Mouse (Mus musculus): Measurements from ENCODE around the gene Sec31b. TPM values are rescaled to one million over a fixed set of nuclear protein-coding genes. Genes with fewer than 3 reads are reported as not detected.

Gene Sec31b
- polyA plus RNA-seq, 2 experiments: 0.34 to 1.6 TPM

GRCm38 (mm10) chr19:44517996-44518768, 27.5 kb downstream of the Sec31b start:
- Histone ChIP-seq H3K36me3 (ENCODE audit: control insufficient read depth, insufficient read depth, low read length) (no peaks in the 10 kb centered on the region), H3K9me3 (ENCODE audit: control insufficient read depth, low read length) (no peaks in the 10 kb centered on the region), H3K4me1 (ENCODE audit: control insufficient read depth, insufficient read depth, low read length) (no peaks in the 10 kb centered on the region), H3K4me3 (replicated peaks; ENCODE audit: low read length) (no peak overlapping the region), H3K27ac (replicated peaks; ENCODE audit: low read depth, low read length) (no peak overlapping the region), H3K27me3 (ENCODE audit: control insufficient read depth, insufficient read depth, low read length) (peaks cover 28% of the 10 kb centered on the region), H3K9ac (ENCODE audit: low read depth, low read length, severe bottlenecking) (no peak overlapping the region), H3K4me2 (replicated peaks; ENCODE audit: low read depth, low read length, severe bottlenecking) (no peak overlapping the region)
- ATAC-seq (ENCODE audit: low FRiP score, low read depth) (no peak), DNase-seq (ENCODE audit: low spot score) (no peak)
- TF ChIP-seq POLR2A (IDR thresholded peaks at IDR 0.05; ENCODE audit: borderline replicate concordance, extremely low read depth, insufficient read depth, insufficient read length): no peak
- WGBS: 55% methylated on average over 12 of the region's 12 CpGs

- Histone ChIP-seq H3K4me2 (replicated peaks; ENCODE audit: low read depth, low read length, severe bottlenecking) (no peak overlapping the region), H3K9me3 (ENCODE audit: control insufficient read depth, low read length) (no peaks in the 10 kb centered on the region), H3K4me1 (ENCODE audit: control insufficient read depth, insufficient read depth, low read length) (peaks cover 5% of the 10 kb centered on the region; the same call in 1 of the 2 replicates), H3K36me3 (ENCODE audit: control insufficient read depth, insufficient read depth, low read length) (no peaks in the 10 kb centered on the region), H3K9ac (ENCODE audit: low read depth, low read length, severe bottlenecking) (no peak overlapping the region), H3K4me3 (replicated peaks; ENCODE audit: low read length) (no peak overlapping the region), H3K27me3 (ENCODE audit: control insufficient read depth, insufficient read depth, low read length) (peaks cover 52% of the 10 kb centered on the region), H3K27ac (replicated peaks; ENCODE audit: low read depth, low read length) (no peak overlapping the region)
- ATAC-seq (ENCODE audit: low FRiP score, low read depth): no peak
- WGBS: 47% methylated on average over 6 of the region's 6 CpGs
- no peak for TF ChIP-seq POLR2A (IDR thresholded peaks at IDR 0.05; ENCODE audit: borderline replicate concordance, extremely low read depth, insufficient read depth, insufficient read length)
- no peak for DNase-seq (ENCODE audit: low spot score)
Observed at GRCm38 (mm10) chr19:44515769-44516168, 29.9 kb downstream of the Sec31b start.

GRCm38 (mm10) chr19:44514521-44515451, 30.9 kb downstream of the Sec31b start:
- WGBS: 14% methylated on average over 14 of the region's 14 CpGs
- DNase-seq (ENCODE audit: low spot score): no peak
- ATAC-seq (ENCODE audit: low FRiP score, low read depth): no peak

GRCm38 (mm10) chr19:44513921-44514482, 31.7 kb downstream of the Sec31b start:
- H3K27ac ChIP-seq (replicated peaks; ENCODE audit: low read depth, low read length): no peak overlapping the region
- DNase-seq (ENCODE audit: low spot score) (no peak), ATAC-seq (ENCODE audit: low FRiP score, low read depth) (no peak)
- H3K4me1 ChIP-seq (ENCODE audit: control insufficient read depth, insufficient read depth, low read length): peaks cover 5% of the 10 kb centered on the region; the same call in 1 of the 2 replicates
- H3K4me3 ChIP-seq (replicated peaks; ENCODE audit: low read length): no peak overlapping the region
- H3K9me3 ChIP-seq (ENCODE audit: control insufficient read depth, low read length): no peaks in the 10 kb centered on the region
- no peak for TF ChIP-seq POLR2A (IDR thresholded peaks at IDR 0.05; ENCODE audit: borderline replicate concordance, extremely low read depth, insufficient read depth, insufficient read length)
- H3K27me3 ChIP-seq (ENCODE audit: control insufficient read depth, insufficient read depth, low read length): peaks cover 67% of the 10 kb centered on the region
- no peak overlapping the region for H3K4me2 ChIP-seq (replicated peaks; ENCODE audit: low read depth, low read length, severe bottlenecking)
- H3K36me3 ChIP-seq (ENCODE audit: control insufficient read depth, insufficient read depth, low read length): no peaks in the 10 kb centered on the region
- WGBS: 28% methylated on average over 7 of the region's 7 CpGs
- H3K9ac ChIP-seq (ENCODE audit: low read depth, low read length, severe bottlenecking): no peak overlapping the region

More at GRCm38 (mm10) chr19:44514521-44515451, 30.9 kb downstream of the Sec31b start:
- H3K27me3 ChIP-seq (ENCODE audit: control insufficient read depth, insufficient read depth, low read length): peaks cover 62% of the 10 kb centered on the region
- no peak overlapping the region; the same call in 1 of the 2 replicates for H3K4me2 ChIP-seq (replicated peaks; ENCODE audit: low read depth, low read length, severe bottlenecking)
- H3K27ac ChIP-seq (replicated peaks; ENCODE audit: low read depth, low read length): no peak overlapping the region
- H3K4me1 ChIP-seq (ENCODE audit: control insufficient read depth, insufficient read depth, low read length): peaks cover 5% of the 10 kb centered on the region; the same call in 1 of the 2 replicates
- no peaks in the 10 kb centered on the region for H3K9me3 ChIP-seq (ENCODE audit: control insufficient read depth, low read length)
- no peak for TF ChIP-seq POLR2A (IDR thresholded peaks at IDR 0.05; ENCODE audit: borderline replicate concordance, extremely low read depth, insufficient read depth, insufficient read length)
- H3K9ac ChIP-seq (ENCODE audit: low read depth, low read length, severe bottlenecking): no peak overlapping the region
- H3K4me3 ChIP-seq (replicated peaks; ENCODE audit: low read length): no peak overlapping the region
- no peaks in the 10 kb centered on the region for H3K36me3 ChIP-seq (ENCODE audit: control insufficient read depth, insufficient read depth, low read length)
